Mouse (Mus musculus): Measurements from ENCODE around the gene Rbms3. TPM values are rescaled to one million over a fixed set of nuclear protein-coding genes. Genes with fewer than 3 reads are reported as not detected.
A peak's percentile ranks its signal among the peaks of the same experiment; 100 is the strongest.

The Rbms3 gene
- polyA plus RNA-seq, 1 experiment from 2014 or later, result 98.2 TPM

DNA sequence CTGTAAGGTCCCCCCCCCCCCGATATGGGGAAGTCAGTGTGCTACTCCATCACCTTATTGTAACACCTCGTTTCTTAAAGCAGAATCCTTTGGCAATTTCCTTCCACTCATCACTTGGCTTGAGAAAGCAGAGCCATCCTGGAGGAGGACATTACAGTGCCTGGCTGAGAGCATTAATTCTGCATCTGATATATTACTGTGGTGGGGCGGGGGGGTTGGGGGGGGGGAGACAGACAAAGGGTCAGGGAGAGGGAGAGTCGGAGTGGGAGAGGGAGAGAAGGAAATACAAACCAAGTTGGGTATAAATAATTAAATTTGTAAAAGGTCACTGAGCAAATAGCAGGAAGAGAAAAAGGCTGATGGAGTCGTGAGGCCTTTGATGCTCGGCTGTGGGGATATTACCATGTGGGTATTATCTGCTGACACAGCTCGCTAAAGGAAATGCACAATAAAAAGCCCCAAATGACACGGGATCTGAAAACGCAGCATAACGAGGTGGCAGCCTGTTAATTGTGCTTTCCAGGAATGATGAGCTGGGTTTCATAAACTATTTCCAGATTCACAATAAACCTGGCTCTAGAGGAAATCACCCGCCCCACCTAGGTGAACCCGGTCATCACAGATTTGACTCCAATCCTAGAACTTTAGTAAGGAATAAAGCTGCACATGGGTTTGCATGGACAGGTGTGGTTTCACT is 860.2 kb downstream of the Rbms3 start:
- no peak for ATAC-seq (ENCODE audit: insufficient number of reproducible peaks, insufficient read depth, low FRiP score, low TSS enrichment, low read depth)
- no peak overlapping the region for H3K9ac ChIP-seq
- no peak overlapping the region for H3K4me3 ChIP-seq
- H3K27ac ChIP-seq, result no peak overlapping the region
- 42% methylated on average over 12 of the region's 12 CpGs for WGBS
- no peak overlapping the region for H3K4me2 ChIP-seq
- H3K27me3 ChIP-seq, result no peaks in the 10 kb centered on the region
- peaks cover 7% of the 10 kb centered on the region for H3K4me1 ChIP-seq
- H3K9me3 ChIP-seq, result no peaks in the 10 kb centered on the region
- no peaks in the 10 kb centered on the region for H3K36me3 ChIP-seq

- peaks cover 7% of the 10 kb centered on the region for H3K4me1 ChIP-seq
- no peak overlapping the region for H3K4me2 ChIP-seq
- no peaks in the 10 kb centered on the region for H3K36me3 ChIP-seq
- no peak for ATAC-seq (ENCODE audit: insufficient number of reproducible peaks, insufficient read depth, low FRiP score, low TSS enrichment, low read depth)
- H3K27ac ChIP-seq, result no peak overlapping the region
- 73% methylated on average over 10 of the region's 10 CpGs for WGBS
- no peak overlapping the region for H3K9ac ChIP-seq
- no peak overlapping the region for H3K4me3 ChIP-seq
- H3K27me3 ChIP-seq, result no peaks in the 10 kb centered on the region
- H3K9me3 ChIP-seq, result no peaks in the 10 kb centered on the region
Measured at GRCm38 (mm10) chr9:116762395-116763025, 867.2 kb downstream of the Rbms3 start.

DNA sequence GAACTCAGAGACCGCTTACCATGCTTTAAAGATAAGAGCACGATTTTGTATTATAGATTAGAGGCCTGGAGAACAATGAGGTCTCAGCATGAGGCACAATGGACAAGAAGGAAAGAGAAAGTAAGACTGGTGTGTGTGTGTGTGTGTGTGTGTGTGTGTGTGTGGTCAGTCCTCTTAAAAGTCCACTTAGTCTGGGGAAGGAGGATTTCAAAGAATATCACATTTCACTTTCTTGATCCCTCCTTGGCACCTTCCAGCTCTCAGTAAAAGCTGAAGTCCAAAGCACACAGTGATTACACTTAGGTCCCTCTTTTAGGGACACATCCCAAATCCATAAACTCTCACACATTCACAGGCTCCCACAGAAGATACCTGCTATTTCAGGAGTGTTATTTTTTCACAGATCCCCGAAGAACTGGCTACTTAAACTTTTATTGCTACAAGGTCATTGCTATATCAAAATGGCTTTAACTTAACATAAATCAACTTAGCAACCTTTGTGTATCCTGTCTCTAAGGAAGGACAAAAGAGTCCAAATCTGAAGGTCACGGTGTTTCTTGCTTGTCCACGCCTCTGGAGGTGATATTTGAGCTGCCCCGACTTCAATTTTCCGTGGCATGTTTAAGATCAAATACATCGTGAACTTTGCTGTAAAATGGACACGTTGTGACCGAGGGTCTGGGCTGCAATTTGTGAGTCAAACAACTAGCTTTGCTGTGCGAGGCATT is 880.7 kb downstream of the Rbms3 start:
- H3K4me1 ChIP-seq, result peaks cover 6% of the 10 kb centered on the region; the same call in 1 of the 2 replicates
- H3K27me3 ChIP-seq, result no peaks in the 10 kb centered on the region
- no peaks in the 10 kb centered on the region for H3K9me3 ChIP-seq
- H3K4me3 ChIP-seq, result no peak overlapping the region
- H3K9ac ChIP-seq, result no peak overlapping the region
- 0 out of 2 replicates have a peak overlapping the region, but pooled peaks have one; percentile 36 for H3K27ac ChIP-seq
- 37% methylated on average over 11 of the region's 11 CpGs for WGBS
- H3K36me3 ChIP-seq, result no peaks in the 10 kb centered on the region
- ATAC-seq (ENCODE audit: insufficient number of reproducible peaks, insufficient read depth, low FRiP score, low TSS enrichment, low read depth), result no peak
- H3K4me2 ChIP-seq, result no peak overlapping the region

DNA sequence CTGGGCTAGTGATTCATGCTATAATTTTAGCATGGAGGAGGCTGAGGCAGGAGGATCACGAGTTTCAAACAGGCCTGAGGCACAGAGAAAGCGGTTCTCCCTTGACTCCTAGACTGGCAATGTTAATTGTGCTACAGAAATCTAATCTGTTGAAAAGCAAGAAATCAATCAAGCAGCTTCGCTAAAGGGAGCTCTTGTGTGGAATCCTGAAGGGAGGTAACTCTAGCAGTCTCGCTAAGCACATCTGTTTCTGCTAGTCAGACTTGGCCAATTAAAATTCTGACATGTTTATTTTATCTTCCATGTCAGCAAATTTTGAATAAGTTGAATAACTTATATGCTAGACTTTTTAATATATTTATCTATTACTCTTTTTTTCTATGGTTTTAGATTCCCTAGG is 881.4 kb downstream of the Rbms3 start:
- no peak overlapping the region for H3K4me2 ChIP-seq
- ATAC-seq (ENCODE audit: insufficient number of reproducible peaks, insufficient read depth, low FRiP score, low TSS enrichment, low read depth), result no peak
- no peaks in the 10 kb centered on the region for H3K27me3 ChIP-seq
- peaks cover 6% of the 10 kb centered on the region; the same call in 1 of the 2 replicates for H3K4me1 ChIP-seq
- no peaks in the 10 kb centered on the region for H3K36me3 ChIP-seq
- no peak overlapping the region for H3K4me3 ChIP-seq
- no peak overlapping the region for H3K9ac ChIP-seq
- WGBS, result 30% methylated on average over 4 of the region's 4 CpGs
- H3K9me3 ChIP-seq, result no peaks in the 10 kb centered on the region
- peak overlapping the region; percentile 36; the same call in 1 of the 2 replicates for H3K27ac ChIP-seq

GRCm38 (mm10) chr9:116746871-116747270 is 882.8 kb downstream of the Rbms3 start:
- WGBS, result 88% methylated on average over 3 of the region's 3 CpGs
- Histone ChIP-seq H3K4me1 (peaks cover 6% of the 10 kb centered on the region; the same call in 1 of the 2 replicates), H3K4me3 (no peak overlapping the region), H3K36me3 (no peaks in the 10 kb centered on the region), H3K4me2 (no peak overlapping the region), H3K9ac (no peak overlapping the region), H3K27me3 (no peaks in the 10 kb centered on the region), H3K9me3 (no peaks in the 10 kb centered on the region), H3K27ac (no peak overlapping the region)
- ATAC-seq (ENCODE audit: insufficient number of reproducible peaks, insufficient read depth, low FRiP score, low TSS enrichment, low read depth), result no peak

- no peak overlapping the region for H3K9ac ChIP-seq
- ATAC-seq (ENCODE audit: insufficient number of reproducible peaks, insufficient read depth, low FRiP score, low TSS enrichment, low read depth), result no peak
- no peak overlapping the region for H3K4me2 ChIP-seq
- no peaks in the 10 kb centered on the region for H3K27me3 ChIP-seq
- H3K4me1 ChIP-seq, result no peaks in the 10 kb centered on the region
- H3K4me3 ChIP-seq, result no peak overlapping the region
- no peaks in the 10 kb centered on the region for H3K36me3 ChIP-seq
- WGBS, result 82% methylated on average over 2 of the region's 2 CpGs
- no peak overlapping the region for H3K27ac ChIP-seq
- no peaks in the 10 kb centered on the region for H3K9me3 ChIP-seq
Measured at GRCm38 (mm10) chr9:116737786-116738185, 891.9 kb downstream of the Rbms3 start.

DNA sequence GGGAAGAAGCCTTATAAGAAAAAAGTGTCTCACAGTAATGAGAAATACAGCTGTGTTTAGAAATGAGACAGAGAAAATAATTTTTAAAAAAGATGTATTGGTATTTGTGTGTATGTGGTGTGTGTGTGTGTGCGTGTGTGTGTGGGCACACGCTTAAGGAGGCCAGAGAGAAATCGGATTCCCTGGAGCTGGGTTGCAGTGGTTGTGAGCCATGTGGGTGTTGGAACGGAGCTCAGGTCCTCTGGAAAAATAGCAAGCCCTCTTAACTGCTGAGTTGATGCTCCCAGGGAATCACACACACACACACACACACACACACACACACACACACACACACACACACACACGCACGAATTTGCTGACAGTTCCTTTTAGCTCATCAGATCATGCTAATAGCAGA is 900.5 kb downstream of the Rbms3 start:
- no peaks in the 10 kb centered on the region; the same call in 1 of the 2 replicates for H3K4me1 ChIP-seq
- ATAC-seq (ENCODE audit: insufficient number of reproducible peaks, insufficient read depth, low FRiP score, low TSS enrichment, low read depth), result no peak
- no peak overlapping the region for H3K9ac ChIP-seq
- H3K4me3 ChIP-seq, result no peak overlapping the region
- WGBS, result 77% methylated on average over 6 of the region's 6 CpGs
- H3K36me3 ChIP-seq, result no peaks in the 10 kb centered on the region
- no peaks in the 10 kb centered on the region for H3K9me3 ChIP-seq
- no peak overlapping the region for H3K4me2 ChIP-seq
- H3K27me3 ChIP-seq, result no peaks in the 10 kb centered on the region
- H3K27ac ChIP-seq, result no peak overlapping the region

- no peaks in the 10 kb centered on the region for H3K27me3 ChIP-seq
- no peak overlapping the region for H3K9ac ChIP-seq
- H3K4me2 ChIP-seq, result no peak overlapping the region
- ATAC-seq (ENCODE audit: insufficient number of reproducible peaks, insufficient read depth, low FRiP score, low TSS enrichment, low read depth), result no peak
- no peak overlapping the region for H3K27ac ChIP-seq
- no peaks in the 10 kb centered on the region for H3K36me3 ChIP-seq
- WGBS, result 77% methylated on average over 7 of the region's 7 CpGs
- no peaks in the 10 kb centered on the region for H3K9me3 ChIP-seq
- H3K4me1 ChIP-seq, result no peaks in the 10 kb centered on the region; the same call in 1 of the 2 replicates
- H3K4me3 ChIP-seq, result no peak overlapping the region
Measured at GRCm38 (mm10) chr9:116728655-116729054, 901.1 kb downstream of the Rbms3 start.

DNA sequence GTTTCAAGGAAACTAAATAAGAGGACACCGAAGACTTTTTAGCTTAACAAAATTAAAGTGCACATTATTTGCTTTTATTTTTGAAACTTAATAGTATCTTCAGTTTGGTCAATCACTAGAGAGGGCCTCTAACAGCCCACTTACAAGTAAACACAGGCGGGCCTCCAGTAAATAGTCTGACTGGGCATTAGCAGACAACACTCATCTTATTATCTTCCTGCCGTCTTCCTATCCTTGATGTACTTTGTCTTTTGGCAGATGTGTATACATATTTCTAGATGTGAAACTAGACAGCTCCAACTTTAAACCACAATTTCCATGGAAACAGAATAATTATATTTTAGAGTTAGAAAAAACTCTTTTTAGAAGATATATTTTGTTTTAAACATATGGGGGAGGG is 901.6 kb downstream of the Rbms3 start:
- WGBS, result 71% methylated on average over 3 of the region's 3 CpGs

GRCm38 (mm10) chr9:116724581-116724980 is 905.1 kb downstream of the Rbms3 start:
- no peak for ATAC-seq (ENCODE audit: insufficient number of reproducible peaks, insufficient read depth, low FRiP score, low TSS enrichment, low read depth)
- Histone ChIP-seq H3K9me3 (no peaks in the 10 kb centered on the region), H3K4me3 (no peak overlapping the region), H3K36me3 (no peaks in the 10 kb centered on the region), H3K9ac (no peak overlapping the region), H3K27me3 (no peaks in the 10 kb centered on the region), H3K4me2 (no peak overlapping the region), H3K27ac (no peak overlapping the region), H3K4me1 (no peaks in the 10 kb centered on the region)
- 80% methylated on average over 5 of the region's 5 CpGs for WGBS

More for the DNA sequence above, 901.6 kb downstream of the Rbms3 start:
- Histone ChIP-seq H3K36me3 (no peaks in the 10 kb centered on the region), H3K27me3 (no peaks in the 10 kb centered on the region), H3K4me3 (no peak overlapping the region), H3K27ac (no peak overlapping the region), H3K9me3 (no peaks in the 10 kb centered on the region), H3K4me1 (no peaks in the 10 kb centered on the region; the same call in 1 of the 2 replicates), H3K4me2 (no peak overlapping the region), H3K9ac (no peak overlapping the region)
- ATAC-seq (ENCODE audit: insufficient number of reproducible peaks, insufficient read depth, low FRiP score, low TSS enrichment, low read depth), result no peak

DNA sequence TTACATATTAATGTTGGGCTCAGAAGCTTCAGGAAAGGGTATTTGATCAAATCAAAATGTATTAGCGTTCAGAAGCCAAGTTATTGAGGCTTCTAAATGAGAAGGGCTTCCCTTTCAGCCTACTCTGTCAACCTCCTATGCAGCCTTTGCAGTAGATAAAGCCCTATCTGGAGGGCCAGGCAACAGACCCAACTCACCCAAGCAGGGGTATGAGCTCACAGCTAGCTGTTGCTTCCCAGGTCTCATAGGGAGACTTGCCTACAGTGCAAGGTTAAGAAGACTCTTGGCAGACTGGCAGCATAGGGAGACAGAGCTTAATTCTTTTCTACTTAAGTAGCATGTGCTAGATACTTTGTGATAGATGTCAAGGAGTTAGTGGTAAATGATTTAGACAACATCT is 926.6 kb downstream of the Rbms3 start:
- Histone ChIP-seq H3K9me3 (peaks cover 11% of the 10 kb centered on the region), H3K4me3 (no peak overlapping the region), H3K36me3 (peaks cover 15% of the 10 kb centered on the region), H3K27ac (no peak overlapping the region), H3K4me1 (no peaks in the 10 kb centered on the region), H3K9ac (no peak overlapping the region), H3K4me2 (no peak overlapping the region), H3K27me3 (no peaks in the 10 kb centered on the region)
- WGBS, result 85% methylated on average over 1 of the region's 1 CpGs
- ATAC-seq (ENCODE audit: insufficient number of reproducible peaks, insufficient read depth, low FRiP score, low TSS enrichment, low read depth), result no peak
